In genomic region chr4:96590911-96591790, GRCm38 (mm10) we compare ENCODE assay signal across 8 mouse cellular contexts. TPM values are rescaled to one million over a fixed set of nuclear protein-coding genes. Genes with fewer than 3 reads are reported as not detected.
DNase-seq lines count a peak whose midpoint lies in the region; ATAC-seq and TF ChIP-seq lines count a peak whose summit lies in the region.

Gene Cyp2j9, minus strand, starts transcription at chr4:96591578.

- no peak for TF ChIP-seq EP300 in stomach, postnatal 0 days (optimal IDR thresholded peaks at IDR 0.05)

- 5% methylated on average over 18 of the region's 18 CpGs for whole genome bisulfite sequencing in embryonic facial prominence, embryonic 13.5 days
- 8% methylated on average over 17 of the region's 18 CpGs for WGBS in limb, embryonic 14.5 days
- WGBS in midbrain, embryonic 13.5 days, result 7% methylated on average over 18 of the region's 18 CpGs
- WGBS in stomach, postnatal 0 days, result 6% methylated on average over 18 of the region's 18 CpGs

- peaks cover 5% of the 10 kb centered on the region for H3K4me1 ChIP-seq in embryonic facial prominence, embryonic 13.5 days
- 0 out of 2 replicates have a peak, but pooled peaks cover 5% of the 10 kb centered on the region for H3K4me1 ChIP-seq in limb, embryonic 14.5 days (ENCODE audit: control insufficient read depth, insufficient read depth, low read length)
- peaks cover 9% of the 10 kb centered on the region for H3K4me1 ChIP-seq in midbrain, embryonic 13.5 days (replicated peaks)
- H3K4me1 ChIP-seq in stomach, postnatal 0 days (replicated peaks; ENCODE audit: control insufficient read depth, insufficient read depth), result no peaks in the 10 kb centered on the region

- no peaks in the 10 kb centered on the region for H3K36me3 ChIP-seq in embryonic facial prominence, embryonic 13.5 days
- H3K36me3 ChIP-seq in limb, embryonic 14.5 days (ENCODE audit: control insufficient read depth, insufficient read depth, low read length), result no peaks in the 10 kb centered on the region
- no peaks in the 10 kb centered on the region for H3K36me3 ChIP-seq in midbrain, embryonic 13.5 days
- H3K36me3 ChIP-seq in stomach, postnatal 0 days (ENCODE audit: control insufficient read depth, insufficient read depth, low read length), result no peaks in the 10 kb centered on the region

- peak within 1 kb of the TSS; percentile 75 for H3K27ac ChIP-seq in embryonic facial prominence, embryonic 13.5 days
- H3K27ac ChIP-seq in limb, embryonic 14.5 days (replicated peaks; ENCODE audit: low read depth, low read length), result peak within 1 kb of the TSS; percentile 28
- H3K27ac ChIP-seq in midbrain, embryonic 13.5 days, result 0 out of 2 replicates have a peak within 1 kb of the TSS, but pooled peaks have one; percentile 15
- H3K27ac ChIP-seq in stomach, postnatal 0 days (replicated peaks), result peak within 1 kb of the TSS; percentile 91

- peak within 1 kb of the TSS; percentile 69 for H3K4me2 ChIP-seq in embryonic facial prominence, embryonic 13.5 days
- peak within 1 kb of the TSS; percentile 57 for H3K4me2 ChIP-seq in limb, embryonic 14.5 days (replicated peaks; ENCODE audit: low read depth, low read length, severe bottlenecking)
- peak within 1 kb of the TSS; percentile 58 for H3K4me2 ChIP-seq in midbrain, embryonic 13.5 days (replicated peaks)
- H3K4me2 ChIP-seq in stomach, postnatal 0 days (replicated peaks; ENCODE audit: low read depth), result peak within 1 kb of the TSS; percentile 65

- no peaks in the 10 kb centered on the region for H3K9me3 ChIP-seq in embryonic facial prominence, embryonic 13.5 days
- no peaks in the 10 kb centered on the region for H3K9me3 ChIP-seq in limb, embryonic 14.5 days (ENCODE audit: control insufficient read depth, low read length)
- no peaks in the 10 kb centered on the region for H3K9me3 ChIP-seq in midbrain, embryonic 13.5 days
- H3K9me3 ChIP-seq in stomach, postnatal 0 days (ENCODE audit: control insufficient read depth, low read length), result no peaks in the 10 kb centered on the region

- TF ChIP-seq CTCF in stomach, postnatal 0 days (IDR thresholded peaks at IDR 0.05; ENCODE audit: low read depth), result no peak

- DNase-seq in cerebellum, adult 9-10 months, result no peak
- DNase-seq in heart, adult 18-20 months, result peak; percentile 88 to 90
- peak; percentile 53 for DNase-seq in kidney, adult 18-20 months
- DNase-seq in limb, embryonic 14.5 days (ENCODE audit: low spot score), result peak; percentile 72
- DNase-seq in stomach, postnatal 0 days (ENCODE audit: low spot score), result peak; percentile 72

- peak within 1 kb of the TSS; percentile 45 for H3K4me3 ChIP-seq in embryonic facial prominence, embryonic 13.5 days
- peak within 1 kb of the TSS; percentile 37 for H3K4me3 ChIP-seq in limb, embryonic 14.5 days (replicated peaks; ENCODE audit: low read length)
- peak within 1 kb of the TSS; percentile 36 for H3K4me3 ChIP-seq in midbrain, embryonic 13.5 days (replicated peaks)
- peak within 1 kb of the TSS; percentile 54 for H3K4me3 ChIP-seq in stomach, postnatal 0 days (ENCODE audit: low read depth, low read length)

- H3K9ac ChIP-seq in embryonic facial prominence, embryonic 13.5 days, result peak within 1 kb of the TSS; percentile 71
- peak within 1 kb of the TSS; percentile 26; the same call in 1 of the 2 replicates for H3K9ac ChIP-seq in limb, embryonic 14.5 days (ENCODE audit: low read depth, low read length, severe bottlenecking)
- H3K9ac ChIP-seq in midbrain, embryonic 13.5 days (replicated peaks), result peak within 1 kb of the TSS; percentile 52
- peak within 1 kb of the TSS; percentile 63 for H3K9ac ChIP-seq in stomach, postnatal 0 days (ENCODE audit: low read length)

- TF ChIP-seq POLR2A in limb, embryonic 14.5 days (IDR thresholded peaks at IDR 0.05; ENCODE audit: borderline replicate concordance, extremely low read depth, insufficient read depth, insufficient read length), result no peak

- peak; percentile 80 for ATAC-seq in cerebellum, adult (ENCODE audit: insufficient number of reproducible peaks, low FRiP score, low TSS enrichment)
- ATAC-seq in embryonic facial prominence, embryonic 13.5 days (ENCODE audit: insufficient number of reproducible peaks, insufficient read depth, low FRiP score, low TSS enrichment, low read depth), result peak; percentile 92
- ATAC-seq in limb, embryonic 14.5 days (ENCODE audit: low FRiP score, low read depth), result peak; percentile 84
- ATAC-seq in midbrain, embryonic 13.5 days, result peak; percentile 94
- peak; percentile 96 for ATAC-seq in stomach, postnatal 0 days (ENCODE audit: low FRiP score, low TSS enrichment)

- H3K27me3 ChIP-seq in embryonic facial prominence, embryonic 13.5 days, result no peaks in the 10 kb centered on the region
- H3K27me3 ChIP-seq in limb, embryonic 14.5 days (ENCODE audit: control insufficient read depth, insufficient read depth, low read length), result no peaks in the 10 kb centered on the region
- H3K27me3 ChIP-seq in midbrain, embryonic 13.5 days, result no peaks in the 10 kb centered on the region
- no peaks in the 10 kb centered on the region for H3K27me3 ChIP-seq in stomach, postnatal 0 days (ENCODE audit: control insufficient read depth, insufficient read depth, low read length)

RNA-seq across cellular contexts. Expression of gene Cyp2j9, which starts in this region (rescaled TPM):
- 2.3 and 2.4 TPM in 2 replicates for polyA plus RNA-seq in embryonic facial prominence, embryonic 13.5 days (2015; fragmentation: Nextera tagmentation; extraction: Ambion mirVana)
- 1 to 10 TPM; 1.3 to 1.6 TPM for total RNA-seq in heart, adult 18-20 months (2021)
- 1.3 and 1.6 TPM in 2 replicates for polyA plus RNA-seq in limb, embryonic 14.5 days (2012; rRNA removed)
- polyA plus RNA-seq in limb, embryonic 14.5 days (2014; fragmentation: Nextera tagmentation; extraction: Ambion mirVana), result 1.8 and 2.1 TPM in 2 replicates
- 1.6 and 2.4 TPM in 2 replicates for polyA plus RNA-seq in midbrain, embryonic 13.5 days (2015; fragmentation: Nextera tagmentation; extraction: Ambion mirVana)
- 5.4 and 6.0 TPM in 2 replicates for polyA plus RNA-seq in stomach, postnatal 0 days (2015; fragmentation: Nextera tagmentation; extraction: Ambion mirVana)

Comparison
In these comparisons a context has a peak if more than half of its experiments do, and no peak if none do; other contexts are left out.
1. H3K27ac ChIP-seq: peak in every context shown above with its lines; median percentile 91 in stomach, postnatal 0 days; 75 in embryonic facial prominence, embryonic 13.5 days; 28 in limb, embryonic 14.5 days; 15 in midbrain, embryonic 13.5 days.